Mouse (Mus musculus) liver, embryonic 12.5 days (tissue): ENCODE measurements around the gene Hoga1. TPM values are rescaled to one million over a fixed set of nuclear protein-coding genes. Genes with fewer than 3 reads are reported as not detected.

Source experiments
- ATAC-seq: fragments of 200-750 bp; cut with Nextera tagmentation; 2 replicates; pipeline ENCODE4 v1.8.0; 2017; ENCODE audit warnings: moderate number of reproducible peaks, mild to moderate bottlenecking, moderate library complexity
- H3K27ac ChIP-seq: fragments of 300-500 bp; sonication (generic); 2 replicates; pipeline ENCODE4 v1.5.1; 2016; ENCODE audit warnings: mild to moderate bottlenecking
- H3K27me3 ChIP-seq: fragments of 300-500 bp; sonication (generic); replicated peaks from 2 replicates; pipeline ENCODE4 v1.6.1; 2016; ENCODE audit warnings: mild to moderate bottlenecking, moderate library complexity
- H3K36me3 ChIP-seq: fragments of 300-500 bp; sonication (generic); 2 replicates; pipeline ENCODE4 v1.6.1; 2016; ENCODE audit warnings: mild to moderate bottlenecking, moderate library complexity
- H3K4me1 ChIP-seq: fragments of 300-500 bp; sonication (generic); 2 replicates; pipeline ENCODE4 v1.6.1; 2016
- H3K4me2 ChIP-seq: fragments of 300-500 bp; sonication (generic); 2 replicates; pipeline ENCODE4 v1.6.1; 2016; ENCODE audit warnings: mild to moderate bottlenecking, moderate library complexity
- H3K4me3 ChIP-seq: fragments of 300-500 bp; sonication (generic); 2 replicates; pipeline ENCODE4 v1.5.1; 2016; ENCODE audit warnings: mild to moderate bottlenecking, moderate library complexity
- H3K9ac ChIP-seq: fragments of 300-500 bp; sonication (generic); 2 replicates; pipeline ENCODE4 v1.6.1; 2016; ENCODE audit warnings: mild to moderate bottlenecking, moderate library complexity
- H3K9me3 ChIP-seq: fragments of 300-500 bp; sonication (generic); replicated peaks from 2 replicates; pipeline ENCODE4 v1.6.1; 2016; ENCODE audit warnings: mild to moderate bottlenecking, moderate library complexity
- WGBS: fragments of 180-500 bp; shearing (Covaris S2); methylation state at CpG from one replicate; pipeline ENCODE4 v1.1.7; 2016; ENCODE audit not compliant: insufficient replicate concordance; 5-methylcytosine and 5-hydroxymethylcytosine counted together
- polyA plus RNA-seq: library from polyadenylated mRNA; unstranded; fragments of >200 nt; fragmentation: Nextera tagmentation; extraction: Ambion mirVana; gene quantifications from 2 replicates; pipeline ENCODE4 v1.2.1, GENCODE M21; 2016

Hoga1 gene
- polyA plus RNA-seq, 1 experiment from 2014 or later = 11.6 TPM

DNA sequence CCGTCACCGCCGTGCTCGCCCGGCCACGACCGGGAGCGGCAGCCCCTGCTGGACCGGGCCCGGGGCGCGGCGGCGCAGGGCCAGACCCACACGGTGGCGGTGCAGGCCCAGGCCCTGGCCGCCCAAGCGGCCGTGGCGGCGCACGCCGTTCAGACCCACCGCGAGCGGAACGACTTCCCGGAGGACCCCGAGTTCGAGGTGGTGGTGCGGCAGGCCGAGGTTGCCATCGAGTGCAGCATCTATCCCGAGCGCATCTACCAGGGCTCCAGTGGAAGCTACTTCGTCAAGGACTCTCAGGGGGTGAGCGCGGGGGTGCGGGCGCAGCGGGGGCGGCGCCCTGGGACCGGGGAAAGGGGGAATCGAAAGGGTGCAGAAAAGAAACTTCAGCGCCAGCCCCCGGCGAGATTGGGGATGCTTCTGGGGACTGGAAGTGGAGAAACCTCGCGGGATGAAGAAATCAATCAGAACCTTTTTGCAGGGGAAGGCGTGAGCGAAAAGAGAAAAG is 45.3 kb downstream of the Hoga1 start:
- peak overlapping the region; percentile 99 for H3K4me3 ChIP-seq
- no peaks in the 10 kb centered on the region for H3K9me3 ChIP-seq
- under 1% methylated on average over 52 of the region's 52 CpGs for WGBS
- H3K27ac ChIP-seq = peak overlapping the region; percentile 93
- H3K36me3 ChIP-seq = peaks cover 15% of the 10 kb centered on the region; the same call in 1 of the 2 replicates
- H3K4me2 ChIP-seq = peak overlapping the region; percentile 96
- H3K9ac ChIP-seq = peak overlapping the region; percentile 90
- peak; percentile 48 for ATAC-seq
- no peaks in the 10 kb centered on the region for H3K27me3 ChIP-seq
- peaks cover 44% of the 10 kb centered on the region for H3K4me1 ChIP-seq

DNA sequence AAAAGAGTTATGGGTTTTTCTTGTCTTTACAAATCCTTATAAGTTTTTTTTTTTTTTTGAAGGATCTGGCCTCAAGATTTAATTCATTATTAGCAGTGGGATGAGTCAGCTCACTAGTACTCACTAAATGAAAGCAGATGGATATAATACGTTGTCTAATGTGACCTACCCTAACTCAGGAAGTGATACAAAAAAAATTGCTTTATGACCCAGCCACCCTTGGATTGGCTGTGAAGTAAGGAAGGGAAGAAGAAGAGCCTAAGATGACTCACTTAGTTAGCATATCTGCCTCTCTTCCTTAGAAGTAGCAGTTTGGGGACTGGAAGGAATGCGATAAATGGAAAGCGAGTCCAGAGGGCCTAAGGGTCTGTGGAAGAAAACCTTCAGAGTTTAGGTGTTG is 54.0 kb downstream of the Hoga1 start:
- Histone ChIP-seq H3K9me3 (no peaks in the 10 kb centered on the region), H3K4me2 (no peak overlapping the region), H3K9ac (no peak overlapping the region), H3K27ac (no peak overlapping the region), H3K4me1 (no peaks in the 10 kb centered on the region), H3K27me3 (no peaks in the 10 kb centered on the region), H3K36me3 (peaks cover 40% of the 10 kb centered on the region), H3K4me3 (no peak overlapping the region)
- no peak for ATAC-seq
- WGBS = 87% methylated on average over 3 of the region's 3 CpGs

DNA sequence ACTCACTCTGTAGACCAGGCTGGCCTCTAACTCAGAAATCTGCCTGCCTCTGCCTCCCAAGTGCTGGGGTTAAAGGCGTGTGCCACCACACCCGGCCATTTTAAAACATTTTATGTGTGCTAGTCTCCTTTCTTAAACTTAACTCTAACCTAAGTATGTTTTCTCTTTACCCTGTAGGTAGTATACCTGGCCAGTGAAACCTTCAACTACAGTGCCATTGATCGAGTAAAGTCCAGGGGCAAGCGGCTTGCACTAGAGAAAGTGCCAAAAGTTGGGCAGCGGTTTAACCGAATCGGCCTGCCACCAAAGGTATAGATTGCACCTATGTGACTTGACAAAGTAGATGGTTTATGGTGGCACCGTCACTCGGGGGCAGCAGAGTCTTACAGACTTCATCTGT is 59.3 kb downstream of the Hoga1 start:
- WGBS = 84% methylated on average over 9 of the region's 9 CpGs
- H3K9ac ChIP-seq = no peak overlapping the region
- H3K9me3 ChIP-seq = no peaks in the 10 kb centered on the region
- no peak overlapping the region for H3K27ac ChIP-seq
- H3K27me3 ChIP-seq = no peaks in the 10 kb centered on the region
- no peak for ATAC-seq
- peaks cover 52% of the 10 kb centered on the region for H3K36me3 ChIP-seq
- no peak overlapping the region for H3K4me2 ChIP-seq
- no peak overlapping the region for H3K4me3 ChIP-seq
- no peaks in the 10 kb centered on the region for H3K4me1 ChIP-seq

DNA sequence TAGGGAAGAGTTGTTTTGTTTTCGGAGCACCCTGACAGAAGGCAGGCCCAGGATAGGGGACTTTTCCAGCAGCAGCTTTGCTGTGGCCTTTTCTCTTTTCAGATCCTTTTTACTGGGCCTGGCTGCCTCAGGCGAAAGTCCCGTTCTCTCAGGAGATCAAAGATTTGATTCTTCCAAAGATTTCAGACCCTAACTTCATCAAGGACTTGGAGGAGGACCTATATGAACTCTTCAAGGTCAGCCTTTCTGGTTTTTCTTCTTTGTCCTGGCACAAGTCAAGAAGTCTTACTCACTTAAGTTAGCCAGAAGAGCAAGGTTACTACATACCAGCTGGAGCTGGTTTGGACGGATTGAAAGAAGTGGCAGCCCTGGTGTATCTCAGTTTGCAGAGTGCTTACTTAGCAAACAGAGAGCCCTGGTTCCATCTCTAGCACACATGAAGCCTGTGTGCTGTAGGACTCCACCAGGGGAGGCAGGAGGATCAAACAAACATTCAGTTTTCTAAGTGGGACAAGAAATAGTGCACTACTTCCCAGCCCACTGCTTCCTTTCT is 70.4 kb downstream of the Hoga1 start:
- no peak for ATAC-seq
- WGBS = 66% methylated on average over 4 of the region's 4 CpGs
- Histone ChIP-seq H3K27ac (no peak overlapping the region), H3K27me3 (no peaks in the 10 kb centered on the region), H3K36me3 (peaks cover 59% of the 10 kb centered on the region), H3K4me3 (no peak overlapping the region), H3K4me2 (no peak overlapping the region), H3K9me3 (no peaks in the 10 kb centered on the region), H3K4me1 (peaks cover 7% of the 10 kb centered on the region; the same call in 1 of the 2 replicates), H3K9ac (no peak overlapping the region)

DNA sequence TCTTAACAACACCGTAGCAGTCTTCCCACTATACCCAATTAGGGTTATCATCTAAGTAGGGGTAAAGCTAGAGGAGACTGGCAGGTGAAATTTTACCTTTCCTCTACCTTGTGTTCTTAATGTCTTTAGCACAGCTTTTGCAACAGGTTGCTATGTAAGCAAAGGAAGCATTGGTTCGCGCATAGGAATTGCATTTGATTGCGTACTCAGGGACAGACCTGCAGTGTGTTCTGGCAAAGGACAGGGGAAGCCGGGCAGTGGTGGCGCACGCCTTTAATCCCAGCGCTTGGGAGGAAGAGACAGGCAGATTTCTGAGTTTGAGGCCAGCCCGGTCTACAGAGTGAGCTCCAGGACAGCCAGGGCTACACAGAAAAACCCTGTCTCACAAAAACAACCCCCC is 72.7 kb downstream of the Hoga1 start:
- WGBS = 87% methylated on average over 9 of the region's 9 CpGs
- no peaks in the 10 kb centered on the region for H3K9me3 ChIP-seq
- H3K9ac ChIP-seq = no peak overlapping the region
- no peak for ATAC-seq
- H3K27me3 ChIP-seq = no peaks in the 10 kb centered on the region
- no peak overlapping the region for H3K4me2 ChIP-seq
- H3K27ac ChIP-seq = no peak overlapping the region
- H3K4me1 ChIP-seq = peaks cover 7% of the 10 kb centered on the region; the same call in 1 of the 2 replicates
- peaks cover 74% of the 10 kb centered on the region for H3K36me3 ChIP-seq
- no peak overlapping the region for H3K4me3 ChIP-seq

DNA sequence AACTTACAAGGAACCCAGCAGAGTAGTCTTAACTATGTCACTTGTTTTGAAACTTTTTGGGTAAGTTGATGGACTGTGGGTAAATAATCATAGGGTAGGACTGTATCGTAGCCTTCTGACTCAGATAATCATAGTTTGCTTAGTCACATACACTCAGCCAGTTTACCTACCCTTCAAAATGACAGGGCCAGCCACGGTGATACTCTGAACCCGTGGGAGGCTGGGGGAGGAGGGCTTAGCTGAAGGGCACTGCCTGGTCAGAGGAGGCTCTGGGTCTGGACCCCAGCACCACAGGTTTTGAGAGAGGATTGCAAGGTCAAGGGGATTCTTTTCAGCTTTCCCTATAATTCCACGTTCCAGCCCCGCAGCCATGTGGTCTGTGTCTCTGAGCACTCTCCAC is 73.2 kb downstream of the Hoga1 start:
- peaks cover 7% of the 10 kb centered on the region; the same call in 1 of the 2 replicates for H3K4me1 ChIP-seq
- no peak overlapping the region for H3K4me3 ChIP-seq
- 60% methylated on average over 5 of the region's 5 CpGs for WGBS
- H3K27ac ChIP-seq = no peak overlapping the region; the same call in 1 of the 2 replicates
- no peaks in the 10 kb centered on the region for H3K9me3 ChIP-seq
- peaks cover 74% of the 10 kb centered on the region for H3K36me3 ChIP-seq
- H3K27me3 ChIP-seq = no peaks in the 10 kb centered on the region
- H3K9ac ChIP-seq = no peak overlapping the region
- ATAC-seq = no peak; the same call in 1 of the 2 replicates
- H3K4me2 ChIP-seq = no peak overlapping the region

DNA sequence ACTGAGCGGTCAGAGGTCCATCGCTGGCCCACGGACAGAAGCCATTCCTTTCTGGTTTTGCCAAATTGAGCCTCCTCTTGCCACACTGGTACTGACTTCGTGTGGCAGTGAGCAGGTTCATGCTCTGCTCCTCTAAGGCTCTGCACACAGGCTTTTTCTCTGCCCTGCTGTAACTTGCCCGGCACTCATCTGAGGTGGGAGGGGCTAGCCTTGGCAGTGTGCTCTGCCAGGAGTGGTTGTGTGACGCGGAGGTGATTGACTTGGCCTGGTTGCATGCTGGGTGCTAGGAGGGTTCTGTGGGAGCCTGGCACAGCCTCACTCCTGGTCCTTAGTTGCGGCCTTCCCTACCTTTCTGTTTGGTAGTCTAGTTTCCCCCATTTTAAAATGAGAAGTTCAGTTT is 75.0 kb downstream of the Hoga1 start:
- WGBS = 84% methylated on average over 8 of the region's 8 CpGs
- no peaks in the 10 kb centered on the region for H3K9me3 ChIP-seq
- no peaks in the 10 kb centered on the region for H3K27me3 ChIP-seq
- H3K4me1 ChIP-seq = peaks cover 18% of the 10 kb centered on the region
- no peak overlapping the region for H3K4me3 ChIP-seq
- H3K4me2 ChIP-seq = no peak overlapping the region
- peaks cover 74% of the 10 kb centered on the region for H3K36me3 ChIP-seq
- no peak for ATAC-seq
- H3K27ac ChIP-seq = no peak overlapping the region
- H3K9ac ChIP-seq = no peak overlapping the region

Other genes with a start within 250 kb of the Hoga1 start
- 37.6 and 40.7 TPM in 2 replicates for gene Arhgap19, start 243.6 kb upstream of the Hoga1 start, polyA plus RNA-seq
- 16.5 and 17.2 TPM in 2 replicates for gene Frat1, start 215.6 kb upstream of the Hoga1 start, polyA plus RNA-seq
- 12.0 and 14.0 TPM in 2 replicates for gene Frat2, start 197.5 kb upstream of the Hoga1 start, polyA plus RNA-seq
- 25.0 and 26.7 TPM in 2 replicates for gene Rrp12, start 149.4 kb upstream of the Hoga1 start, polyA plus RNA-seq
- 355 and 377 TPM in 2 replicates for gene Pgam1, start 133.7 kb upstream of the Hoga1 start, polyA plus RNA-seq
- 72.7 and 75.0 TPM in 2 replicates for gene Exosc1, start 112.2 kb upstream of the Hoga1 start, polyA plus RNA-seq
- 47.3 and 48.1 TPM in 2 replicates for gene Zdhhc16, start 112.1 kb upstream of the Hoga1 start, polyA plus RNA-seq
- 18.3 and 20.9 TPM in 2 replicates for gene Mms19, start 64.5 kb upstream of the Hoga1 start, polyA plus RNA-seq
- 5.6 and 5.7 TPM in 2 replicates for gene Ubtd1, start 63.8 kb upstream of the Hoga1 start, polyA plus RNA-seq
- gene Ankrd2, start 9.6 kb upstream of the Hoga1 start, polyA plus RNA-seq = 0.11 and 0.20 TPM in 2 replicates
- 0.08 TPM in 1 of 2 replicates, not detected in the other for gene 4933411K16Rik, start 6.6 kb downstream of the Hoga1 start, polyA plus RNA-seq
- 4.4 and 4.6 TPM in 2 replicates for gene Morn4, start 40.7 kb downstream of the Hoga1 start, polyA plus RNA-seq
- 17.3 and 18.7 TPM in 2 replicates for gene Pi4k2a, start 44.9 kb downstream of the Hoga1 start, polyA plus RNA-seq
- 14.7 and 14.9 TPM in 2 replicates for gene Avpi1, start 83.4 kb downstream of the Hoga1 start, polyA plus RNA-seq
- gene Marveld1, start 101.8 kb downstream of the Hoga1 start, polyA plus RNA-seq = 4.6 and 5.3 TPM in 2 replicates
- gene Zfyve27, start 118.3 kb downstream of the Hoga1 start, polyA plus RNA-seq = 11.6 and 13.2 TPM in 2 replicates
- gene Sfrp5, start 156.6 kb downstream of the Hoga1 start, polyA plus RNA-seq = 1.6 and 2.2 TPM in 2 replicates
- 0.04 TPM in 1 of 2 replicates, not detected in the other for gene Golga7b, start 202.0 kb downstream of the Hoga1 start, polyA plus RNA-seq